ENCODE assay signal across 8 mouse cellular contexts in the genomic region with DNA sequence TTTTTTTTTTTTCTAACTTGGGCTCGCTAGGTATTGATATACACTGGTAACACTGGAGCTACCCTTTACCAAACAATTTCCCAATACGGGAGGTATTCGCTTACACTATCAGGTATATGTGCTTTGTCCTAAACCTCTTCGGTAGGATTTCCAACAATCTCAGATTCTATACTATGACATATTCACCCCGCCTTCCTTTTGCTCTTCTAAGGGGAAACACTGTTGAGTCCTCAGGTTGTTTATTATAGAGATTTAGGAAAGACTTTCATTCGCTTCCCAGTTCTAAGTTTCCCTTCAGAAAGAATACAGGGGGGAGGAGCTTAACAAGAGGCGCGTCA. TPM values are rescaled to one million over a fixed set of nuclear protein-coding genes. Genes with fewer than 3 reads are reported as not detected.
DNase-seq lines count a peak whose midpoint lies in the region; ATAC-seq and TF ChIP-seq lines count a peak whose summit lies in the region.

No protein-coding gene starts in this region.

- peak overlapping the region; percentile 79 for H3K9ac ChIP-seq in forebrain, postnatal 0 days

- H3K4me1 ChIP-seq in E14TG2a.4 (replicated peaks; ENCODE audit: low read depth, low read length) = 0 out of 2 replicates have a peak, but pooled peaks cover 3% of the 10 kb centered on the region
- H3K4me1 ChIP-seq in forebrain, postnatal 0 days (ENCODE audit: insufficient read depth) = 0 out of 2 replicates have a peak, but pooled peaks cover 3% of the 10 kb centered on the region

- peaks cover 37% of the 10 kb centered on the region for H3K9me3 ChIP-seq in E14TG2a.4 (ENCODE audit: low read length)
- no peaks in the 10 kb centered on the region for H3K9me3 ChIP-seq in forebrain, postnatal 0 days (ENCODE audit: low read length)

- no peak for TF ChIP-seq CTCF in E14TG2a.4 (conservative IDR thresholded peaks at IDR 0.05; ENCODE audit: low read length)
- no peak for TF ChIP-seq CTCF in forebrain, postnatal 0 days (IDR thresholded peaks at IDR 0.05; ENCODE audit: low read depth)

- H3K36me3 ChIP-seq in E14TG2a.4 (ENCODE audit: insufficient read depth, low read length) = no peaks in the 10 kb centered on the region
- no peaks in the 10 kb centered on the region for H3K36me3 ChIP-seq in forebrain, postnatal 0 days (ENCODE audit: insufficient read depth)

- 21% methylated on average over 8 of the region's 8 CpGs for WGBS in forebrain, postnatal 0 days

- peak overlapping the region; percentile 88 for H3K4me3 ChIP-seq in E14TG2a.4 (replicated peaks; ENCODE audit: low read length)
- H3K4me3 ChIP-seq in forebrain, postnatal 0 days (ENCODE audit: low read depth, low read length) = peak overlapping the region; percentile 66

- no peak for ATAC-seq in forebrain, postnatal 0 days

- peak overlapping the region; percentile 63 for H3K4me2 ChIP-seq in forebrain, postnatal 0 days (ENCODE audit: low read depth)

- peaks cover 8% of the 10 kb centered on the region for H3K27me3 ChIP-seq in E14TG2a.4 (ENCODE audit: insufficient read depth, low read length)
- no peaks in the 10 kb centered on the region for H3K27me3 ChIP-seq in forebrain, postnatal 0 days (ENCODE audit: insufficient read depth, low read length)

- H3K27ac ChIP-seq in forebrain, postnatal 0 days (ENCODE audit: low read depth, low read length) = no peak overlapping the region

- peak; percentile 38 for DNase-seq in cerebellum, adult 9-10 months
- no peak for DNase-seq in cerebellum, postnatal 14 days
- DNase-seq in forebrain, postnatal 0 days = no peak
- peak; percentile 31 for DNase-seq in lung, postnatal 36 days
- no peak for DNase-seq in retina, postnatal 1 day
- DNase-seq in thymus, adult 18-20 months = no peak
- no peak for DNase-seq in kidney, postnatal 10 days

RNA-seq across cellular contexts. Expression of a gene that starts 1.2 kb away (rescaled TPM):
- total RNA-seq in forebrain, postnatal 0 days (2014; rRNA removed) = 45.6 and 54.2 TPM in 2 replicates
- 7.4 and 10.2 TPM in 2 replicates for polyA plus RNA-seq in forebrain, postnatal 0 days (2015; fragmentation: Nextera tagmentation; extraction: Ambion mirVana)

RNA-seq across cellular contexts. Expression of a gene that starts 24.1 kb away (rescaled TPM):
- total RNA-seq in forebrain, postnatal 0 days (2014; rRNA removed) = 9.8 and 12.1 TPM in 2 replicates
- 4.9 and 13.8 TPM in 2 replicates for polyA plus RNA-seq in forebrain, postnatal 0 days (2015; fragmentation: Nextera tagmentation; extraction: Ambion mirVana)

Comparison
In these comparisons a context has a peak if more than half of its experiments do, and no peak if none do; other contexts are left out.
1. DNase-seq: peak in cerebellum, adult 9-10 months (single experiment) and lung, postnatal 36 days (single experiment); none in cerebellum, postnatal 14 days (0 of 2), forebrain, postnatal 0 days (single experiment), retina, postnatal 1 day (single experiment), thymus, adult 18-20 months (0 of 2) and kidney, postnatal 10 days (single experiment).